Mouse (Mus musculus): ENCODE results near the gene Gm14137.

Gene Gm14137

GRCm38 (mm10) chr2:119173991-119174651 lies at the start of gene Gm14137:
Gene Gm14137, plus strand, starts transcription at chr2:119174509.
- no peak for DNase-seq (ENCODE audit: low spot score in 2 of 2)

GRCm38 (mm10) chr2:119136346-119136898 lies 37.9 kb upstream of the Gm14137 start:
- no peak for DNase-seq (ENCODE audit: low spot score in 2 of 2)

- DNase-seq (ENCODE audit: low spot score in 2 of 2): no peak
Observed at GRCm38 (mm10) chr2:119145199-119145598, 29.1 kb upstream of the Gm14137 start.

- no peak for DNase-seq (ENCODE audit: low spot score in 2 of 2)
Observed at GRCm38 (mm10) chr2:119146435-119146834, 27.9 kb upstream of the Gm14137 start.

GRCm38 (mm10) chr2:119147160-119147678 lies 27.1 kb upstream of the Gm14137 start:
- DNase-seq (ENCODE audit: low spot score in 2 of 2): no peak

- no peak for DNase-seq (ENCODE audit: low spot score in 2 of 2)
Observed at GRCm38 (mm10) chr2:119147775-119148174, 26.5 kb upstream of the Gm14137 start.

- no peak for DNase-seq (ENCODE audit: low spot score in 2 of 2)
Observed at GRCm38 (mm10) chr2:119152255-119152654, 22.1 kb upstream of the Gm14137 start.

GRCm38 (mm10) chr2:119154683-119155082 lies 19.6 kb upstream of the Gm14137 start:
- no peak for DNase-seq (ENCODE audit: low spot score in 2 of 2)

- DNase-seq (ENCODE audit: low spot score in 2 of 2): no peak
Observed at GRCm38 (mm10) chr2:119155388-119155787, 18.9 kb upstream of the Gm14137 start.

- no peak for DNase-seq (ENCODE audit: low spot score in 2 of 2)
Observed at GRCm38 (mm10) chr2:119156081-119156680, 18.1 kb upstream of the Gm14137 start.

- peak; percentile 92 for DNase-seq (ENCODE audit: low spot score in 2 of 2)
Observed at GRCm38 (mm10) chr2:119156681-119157572, 17.4 kb upstream of the Gm14137 start, which contains the start of gene Rmdn3. Gene Rmdn3, minus strand, starts transcription at chr2:119157034.

- DNase-seq (ENCODE audit: low spot score in 2 of 2): no peak
Observed at GRCm38 (mm10) chr2:119157836-119158235, 16.5 kb upstream of the Gm14137 start.

- DNase-seq (ENCODE audit: low spot score in 2 of 2): no peak
Observed at GRCm38 (mm10) chr2:119161247-119161646, 13.1 kb upstream of the Gm14137 start.

GRCm38 (mm10) chr2:119163135-119163534 lies 11.2 kb upstream of the Gm14137 start:
- no peak for DNase-seq (ENCODE audit: low spot score in 2 of 2)

GRCm38 (mm10) chr2:119163999-119164398 lies 10.3 kb upstream of the Gm14137 start:
- no peak for DNase-seq (ENCODE audit: low spot score in 2 of 2)

- DNase-seq (ENCODE audit: low spot score in 2 of 2): no peak
Observed at GRCm38 (mm10) chr2:119165401-119165800, 8.9 kb upstream of the Gm14137 start.

GRCm38 (mm10) chr2:119166901-119167865 lies 7.1 kb upstream of the Gm14137 start, which contains the start of gene Gchfr:
Gene Gchfr, plus strand, starts transcription at chr2:119167773.
- DNase-seq (ENCODE audit: low spot score in 2 of 2): peak; percentile 41 to 55

GRCm38 (mm10) chr2:119167866-119168256 lies 6.4 kb upstream of the Gm14137 start:
- no peak for DNase-seq (ENCODE audit: low spot score in 2 of 2)

GRCm38 (mm10) chr2:119170282-119170681 lies 4.0 kb upstream of the Gm14137 start:
- DNase-seq (ENCODE audit: low spot score in 2 of 2): no peak

GRCm38 (mm10) chr2:119171574-119171973 lies 2.7 kb upstream of the Gm14137 start:
- no peak for DNase-seq (ENCODE audit: low spot score in 2 of 2)

- DNase-seq (ENCODE audit: low spot score in 2 of 2): no peak
Observed at GRCm38 (mm10) chr2:119172446-119172845, 1.9 kb upstream of the Gm14137 start.
